Mouse (Mus musculus) ovary, postnatal 14 days (tissue): Measurements from ENCODE around the gene Map3k12.

Experiments
- DNase-seq: peaks from one replicate; pipeline ENCODE4 v3.0.0; 2022; ENCODE audit warnings: low spot score

The Map3k12 gene

DNA sequence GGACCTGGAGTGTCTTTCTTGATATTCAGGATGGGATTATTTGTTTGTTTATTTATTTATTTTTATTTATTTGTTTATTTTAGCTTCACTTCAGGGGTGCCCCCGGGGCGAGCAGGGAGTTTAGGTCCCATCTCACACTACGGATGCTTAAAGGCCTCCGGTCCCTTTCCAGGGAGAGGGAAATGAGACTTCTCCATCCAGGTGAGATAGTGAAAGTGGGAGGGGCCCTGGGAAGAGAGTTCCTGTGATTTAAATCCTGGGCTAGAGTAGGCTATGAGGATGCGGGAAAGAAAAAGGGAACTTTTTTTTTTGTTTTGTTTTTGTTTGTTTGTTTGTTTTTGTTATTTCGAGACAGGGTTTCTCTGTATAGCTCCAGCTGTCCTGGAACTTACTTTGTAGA is 57.5 kb downstream of the Map3k12 start:
- no peak for DNase-seq

- peak; percentile 75 for DNase-seq
Measured at GRCm38 (mm10) chr15:102458904-102459317, 58.0 kb downstream of the Map3k12 start, which contains the start of gene Prr13. Gene Prr13, plus strand, starts transcription at chr15:102459028.

DNA sequence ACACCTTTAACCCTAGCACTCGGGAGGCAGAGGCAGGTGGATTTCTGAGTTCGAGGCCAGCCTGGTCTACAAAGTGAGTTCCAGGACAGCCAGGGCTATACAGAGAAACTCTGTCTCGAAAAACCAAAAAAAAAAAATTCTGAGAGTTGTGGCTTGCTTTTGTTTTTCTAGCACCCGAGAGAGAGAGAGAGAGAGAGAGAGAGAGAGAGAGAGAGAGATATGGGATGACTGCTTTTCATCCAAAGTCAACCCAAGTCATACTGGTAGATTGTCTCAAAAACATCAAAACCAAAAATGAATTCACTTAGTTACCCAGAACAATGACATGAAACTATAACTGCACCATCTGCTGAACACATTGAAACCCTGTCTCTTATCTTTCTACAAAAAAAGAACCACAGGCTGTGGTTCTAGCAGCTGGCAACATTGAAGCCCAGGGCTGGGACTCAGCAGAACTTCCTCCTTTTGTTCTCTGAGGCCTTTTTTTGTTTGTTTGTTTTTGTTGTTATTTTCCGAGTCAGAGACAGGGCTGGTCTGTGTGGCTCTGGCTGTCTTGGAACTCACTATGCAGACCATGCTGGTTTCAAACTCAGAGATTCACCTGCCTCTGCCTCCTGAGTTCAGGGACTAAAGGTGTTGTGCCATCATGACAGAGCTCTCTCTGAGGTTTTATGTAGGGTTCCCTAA is 58.7 kb downstream of the Map3k12 start:
- no peak for DNase-seq

- no peak for DNase-seq
Measured at GRCm38 (mm10) chr15:102455993-102456392, 60.9 kb downstream of the Map3k12 start.

GRCm38 (mm10) chr15:102451666-102452430 is 65.0 kb downstream of the Map3k12 start:
- DNase-seq: no peak

- DNase-seq: no peak
Measured at GRCm38 (mm10) chr15:102450928-102451327, 65.9 kb downstream of the Map3k12 start.

DNA sequence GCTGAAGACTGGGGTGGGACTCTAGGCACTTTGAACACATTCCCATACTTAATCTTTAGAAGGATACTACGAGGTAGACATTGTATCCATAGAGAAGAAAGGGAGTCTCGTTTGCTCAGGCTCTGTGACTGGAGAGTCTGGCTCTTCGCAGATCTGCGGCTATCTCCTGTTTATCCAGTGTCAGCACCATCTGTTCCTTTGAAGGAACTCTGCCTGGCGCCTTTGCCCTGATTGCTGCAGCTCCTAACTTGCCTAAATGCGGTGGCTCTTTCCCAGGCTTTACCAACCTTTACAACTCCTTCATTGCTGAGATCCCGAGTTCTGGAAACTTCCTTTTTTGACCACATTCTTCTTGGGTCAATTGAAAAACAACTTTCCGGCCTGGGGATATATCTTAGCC is 67.5 kb downstream of the Map3k12 start:
- no peak for DNase-seq
